Mouse (Mus musculus): ENCODE measurements around the gene Prcd. TPM values are rescaled to one million over a fixed set of nuclear protein-coding genes. Genes with fewer than 3 reads are reported as not detected.
A peak's percentile ranks its signal among the peaks of the same experiment; 100 is the strongest.

The Prcd gene
- polyA plus RNA-seq, 1 experiment from 2014 or later = 1.1 TPM

GRCm38 (mm10) chr11:116642681-116643578 is 10.4 kb upstream of the Prcd start:
- Histone ChIP-seq H3K4me2 (replicated peaks; ENCODE audit: low read depth) (0 out of 2 replicates have a peak overlapping the region, but pooled peaks have one; percentile 17), H3K9me3 (ENCODE audit: control insufficient read depth) (no peaks in the 10 kb centered on the region), H3K4me1 (replicated peaks; ENCODE audit: control insufficient read depth, insufficient read depth, low read length) (0 out of 2 replicates have a peak, but pooled peaks cover 2% of the 10 kb centered on the region), H3K27ac (ENCODE audit: low read depth, low read length) (no peak overlapping the region), H3K4me3 (ENCODE audit: low read depth, low read length) (no peak overlapping the region), H3K9ac (ENCODE audit: low read depth, low read length) (no peak overlapping the region), H3K27me3 (replicated peaks; ENCODE audit: control insufficient read depth, insufficient read depth, low read length) (peaks cover 3% of the 10 kb centered on the region; the same call in 1 of the 2 replicates), H3K36me3 (ENCODE audit: control insufficient read depth, insufficient read depth) (no peaks in the 10 kb centered on the region)
- peak; percentile 50; the same call in 1 of the 2 replicates for ATAC-seq
- 34% methylated on average over 14 of the region's 14 CpGs for WGBS
- peak; percentile 98 for TF ChIP-seq CTCF (IDR thresholded peaks at IDR 0.05; ENCODE audit: low read depth)

GRCm38 (mm10) chr11:116643579-116644224 is 9.6 kb upstream of the Prcd start:
- Histone ChIP-seq H3K27ac (ENCODE audit: low read depth, low read length) (no peak overlapping the region), H3K4me1 (replicated peaks; ENCODE audit: control insufficient read depth, insufficient read depth, low read length) (0 out of 2 replicates have a peak, but pooled peaks cover 2% of the 10 kb centered on the region), H3K36me3 (ENCODE audit: control insufficient read depth, insufficient read depth) (no peaks in the 10 kb centered on the region), H3K4me2 (replicated peaks; ENCODE audit: low read depth) (0 out of 2 replicates have a peak overlapping the region, but pooled peaks have one; percentile 17), H3K9me3 (ENCODE audit: control insufficient read depth) (no peaks in the 10 kb centered on the region), H3K9ac (ENCODE audit: low read depth, low read length) (no peak overlapping the region), H3K4me3 (ENCODE audit: low read depth, low read length) (no peak overlapping the region), H3K27me3 (replicated peaks; ENCODE audit: control insufficient read depth, insufficient read depth, low read length) (peaks cover 3% of the 10 kb centered on the region; the same call in 1 of the 2 replicates)
- no peak for TF ChIP-seq CTCF (IDR thresholded peaks at IDR 0.05; ENCODE audit: low read depth)
- 23% methylated on average over 19 of the region's 19 CpGs for WGBS
- 0 out of 2 replicates have a peak, but pooled peaks have one; percentile 2 for ATAC-seq

GRCm38 (mm10) chr11:116644225-116645112 is 8.9 kb upstream of the Prcd start:
- Histone ChIP-seq H3K27ac (ENCODE audit: low read depth, low read length) (no peak overlapping the region), H3K4me1 (replicated peaks; ENCODE audit: control insufficient read depth, insufficient read depth, low read length) (0 out of 2 replicates have a peak, but pooled peaks cover 2% of the 10 kb centered on the region), H3K4me3 (ENCODE audit: low read depth, low read length) (no peak overlapping the region), H3K27me3 (replicated peaks; ENCODE audit: control insufficient read depth, insufficient read depth, low read length) (peaks cover 3% of the 10 kb centered on the region; the same call in 1 of the 2 replicates), H3K4me2 (replicated peaks; ENCODE audit: low read depth) (no peak overlapping the region), H3K9ac (ENCODE audit: low read depth, low read length) (no peak overlapping the region), H3K9me3 (ENCODE audit: control insufficient read depth) (no peaks in the 10 kb centered on the region), H3K36me3 (ENCODE audit: control insufficient read depth, insufficient read depth) (no peaks in the 10 kb centered on the region)
- 60% methylated on average over 21 of the region's 21 CpGs for WGBS
- no peak for TF ChIP-seq CTCF (IDR thresholded peaks at IDR 0.05; ENCODE audit: low read depth)
- ATAC-seq = no peak

GRCm38 (mm10) chr11:116645446-116646110 is 7.8 kb upstream of the Prcd start:
- 72% methylated on average over 8 of the region's 8 CpGs for WGBS
- Histone ChIP-seq H3K27me3 (replicated peaks; ENCODE audit: control insufficient read depth, insufficient read depth, low read length) (peaks cover 3% of the 10 kb centered on the region; the same call in 1 of the 2 replicates), H3K4me1 (replicated peaks; ENCODE audit: control insufficient read depth, insufficient read depth, low read length) (0 out of 2 replicates have a peak, but pooled peaks cover 2% of the 10 kb centered on the region), H3K36me3 (ENCODE audit: control insufficient read depth, insufficient read depth) (no peaks in the 10 kb centered on the region), H3K27ac (ENCODE audit: low read depth, low read length) (no peak overlapping the region), H3K9ac (ENCODE audit: low read depth, low read length) (no peak overlapping the region), H3K4me2 (replicated peaks; ENCODE audit: low read depth) (no peak overlapping the region), H3K4me3 (ENCODE audit: low read depth, low read length) (no peak overlapping the region), H3K9me3 (ENCODE audit: control insufficient read depth) (no peaks in the 10 kb centered on the region)
- no peak for ATAC-seq
- TF ChIP-seq CTCF (IDR thresholded peaks at IDR 0.05; ENCODE audit: low read depth) = no peak

GRCm38 (mm10) chr11:116646136-116646535 is 7.2 kb upstream of the Prcd start:
- WGBS = 71% methylated on average over 11 of the region's 11 CpGs
- no peak for TF ChIP-seq CTCF (IDR thresholded peaks at IDR 0.05; ENCODE audit: low read depth)

More at GRCm38 (mm10) chr11:116646136-116646535, 7.2 kb upstream of the Prcd start:
- Histone ChIP-seq H3K27ac (ENCODE audit: low read depth, low read length) (no peak overlapping the region), H3K4me1 (replicated peaks; ENCODE audit: control insufficient read depth, insufficient read depth, low read length) (0 out of 2 replicates have a peak, but pooled peaks cover 2% of the 10 kb centered on the region), H3K9ac (ENCODE audit: low read depth, low read length) (no peak overlapping the region), H3K9me3 (ENCODE audit: control insufficient read depth) (no peaks in the 10 kb centered on the region), H3K4me2 (replicated peaks; ENCODE audit: low read depth) (no peak overlapping the region), H3K27me3 (replicated peaks; ENCODE audit: control insufficient read depth, insufficient read depth, low read length) (peaks cover 3% of the 10 kb centered on the region; the same call in 1 of the 2 replicates), H3K4me3 (ENCODE audit: low read depth, low read length) (no peak overlapping the region), H3K36me3 (ENCODE audit: control insufficient read depth, insufficient read depth) (no peaks in the 10 kb centered on the region)
- ATAC-seq = no peak
